Mouse (Mus musculus) neural tube, embryonic 13.5 days (tissue): ENCODE measurements at regions not wholly inside any gene's neighbourhood (a gene's known extent, or its start where the extent isn't known, plus 50 kb on each side); places are given as distances from the start of the nearest gene placed in this dataset.
"Not testable (repeated sequence)": the region's sequence is repeated elsewhere in the genome, so short reads cannot be mapped to it uniquely, and the experiment has no call there.

ENCODE experiments used
- ATAC-seq: fragments of 200-750 bp; cut with Nextera tagmentation; 2 replicates; pipeline ENCODE4 v1.8.0; 2017; ENCODE audit warnings: low read depth, mild to moderate bottlenecking, moderate TSS enrichment, moderate library complexity
- H3K27ac ChIP-seq: fragments of 300-500 bp; sonication (generic); replicated peaks from 2 replicates; pipeline ENCODE4 v1.5.1; 2015; ENCODE audit warnings: moderate library complexity, mild to moderate bottlenecking, inconsistent platforms
- H3K27me3 ChIP-seq: fragments of 300-500 bp; sonication (generic); 2 replicates; pipeline ENCODE4 v1.6.1; 2015; ENCODE audit warnings: mild to moderate bottlenecking, inconsistent platforms
- H3K36me3 ChIP-seq: fragments of 300-500 bp; sonication (generic); 2 replicates; pipeline ENCODE4 v1.6.1; 2015; ENCODE audit warnings: mild to moderate bottlenecking, inconsistent platforms
- H3K4me1 ChIP-seq: fragments of 300-500 bp; sonication (generic); replicated peaks from 2 replicates; pipeline ENCODE4 v1.6.1; 2015; ENCODE audit warnings: inconsistent platforms
- H3K4me2 ChIP-seq: fragments of 300-500 bp; sonication (generic); 2 replicates; pipeline ENCODE4 v1.6.1; 2015; ENCODE audit warnings: inconsistent platforms, mild to moderate bottlenecking, moderate library complexity
- H3K4me3 ChIP-seq: fragments of 300-500 bp; sonication (generic); 2 replicates; pipeline ENCODE4 v1.5.1; 2015; ENCODE audit warnings: mild to moderate bottlenecking, inconsistent platforms
- H3K9ac ChIP-seq: fragments of 300-500 bp; sonication (generic); 2 replicates; pipeline ENCODE4 v1.6.1; 2015; ENCODE audit warnings: moderate library complexity, mild to moderate bottlenecking, inconsistent platforms
- H3K9me3 ChIP-seq: fragments of 300-500 bp; sonication (generic); 2 replicates; pipeline ENCODE4 v1.6.1; 2016; ENCODE audit warnings: inconsistent platforms
- WGBS: fragments of 180-500 bp; shearing (Covaris S2); methylation state at CpG from one replicate; pipeline ENCODE4 v1.1.7; 2015; 5-methylcytosine and 5-hydroxymethylcytosine counted together

DNA sequence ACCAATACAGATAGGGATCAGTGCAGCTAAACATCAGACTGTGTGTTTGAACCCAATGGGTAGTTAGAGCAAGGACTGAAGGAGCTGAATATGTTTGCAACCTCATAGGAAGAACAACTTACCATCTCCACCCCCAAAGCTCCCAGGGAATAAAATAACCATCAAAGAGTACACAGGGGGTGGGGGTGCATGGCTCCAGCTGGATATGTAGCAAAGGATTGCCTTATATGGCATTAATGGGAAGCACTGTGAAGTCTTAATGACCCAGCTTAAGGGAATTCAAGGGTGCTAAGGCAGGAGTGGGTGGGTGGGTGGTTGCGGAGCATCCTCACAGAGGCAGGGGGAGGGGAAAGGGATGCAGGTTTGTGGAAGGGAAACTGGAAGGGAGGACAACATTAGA, 404.0 kb upstream of the Gm12887 start:
- H3K4me1 ChIP-seq = no peaks in the 10 kb centered on the region
- ATAC-seq = no peak
- no peaks in the 10 kb centered on the region for H3K36me3 ChIP-seq
- no peak overlapping the region for H3K4me3 ChIP-seq
- peaks cover 88% of the 10 kb centered on the region for H3K9me3 ChIP-seq
- H3K27ac ChIP-seq = no peak overlapping the region
- H3K9ac ChIP-seq = no peak overlapping the region
- 90% methylated on average over 1 of the region's 1 CpGs for WGBS
- no peak overlapping the region for H3K4me2 ChIP-seq
- H3K27me3 ChIP-seq = no peaks in the 10 kb centered on the region

DNA sequence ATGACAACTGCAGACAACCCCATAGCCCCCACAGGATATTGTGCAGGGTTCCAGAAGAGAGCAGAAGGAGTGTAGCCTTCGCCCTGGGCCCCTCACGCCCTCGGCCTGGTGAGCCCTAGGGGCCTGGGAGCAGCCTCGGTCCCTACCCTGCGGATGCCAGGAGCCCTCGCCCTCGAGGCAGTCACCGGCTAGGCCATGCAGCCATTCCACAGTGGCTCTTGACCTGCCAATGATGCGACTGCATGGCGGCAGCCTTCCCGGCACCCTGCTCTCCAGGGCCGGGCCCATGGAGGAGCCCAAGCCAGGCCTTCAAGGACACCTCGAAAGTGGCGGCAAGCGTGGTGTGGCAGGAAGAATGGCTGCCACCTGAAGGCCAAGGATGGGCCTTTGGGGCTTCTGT, 401.0 kb upstream of the Gm12887 start:
- ATAC-seq = no peak
- Histone ChIP-seq H3K4me2 (no peak overlapping the region), H3K36me3 (no peaks in the 10 kb centered on the region), H3K9me3 (peaks cover 92% of the 10 kb centered on the region), H3K27ac (no peak overlapping the region), H3K9ac (no peak overlapping the region), H3K4me3 (no peak overlapping the region), H3K27me3 (no peaks in the 10 kb centered on the region), H3K4me1 (no peaks in the 10 kb centered on the region)
- WGBS = 89% methylated on average over 15 of the region's 15 CpGs

DNA sequence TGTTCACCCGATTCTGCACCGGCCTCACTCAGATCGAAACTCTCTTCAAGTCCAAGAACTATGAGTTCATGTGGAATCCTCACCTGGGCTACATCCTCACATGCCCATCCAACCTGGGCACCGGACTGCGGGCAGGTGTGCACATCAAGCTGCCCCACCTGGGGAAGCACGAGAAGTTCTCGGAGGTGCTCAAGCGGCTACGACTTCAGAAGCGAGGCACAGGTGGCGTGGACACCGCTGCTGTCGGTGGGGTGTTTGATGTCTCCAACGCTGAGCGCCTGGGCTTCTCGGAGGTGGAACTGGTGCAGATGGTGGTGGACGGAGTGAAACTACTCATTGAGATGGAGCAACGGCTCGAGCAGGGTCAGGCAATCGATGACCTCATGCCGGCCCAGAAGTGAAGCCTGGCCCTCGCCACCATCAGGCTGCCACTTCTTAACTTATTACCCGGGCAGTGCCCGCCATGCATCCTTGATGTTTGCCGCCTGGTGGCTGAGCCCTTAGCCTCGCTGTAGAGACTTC, 387.1 kb upstream of the Gm12887 start:
- not testable (repeated sequence) for H3K9ac ChIP-seq, H3K27me3 ChIP-seq, H3K27ac ChIP-seq, H3K4me2 ChIP-seq, H3K36me3 ChIP-seq, H3K4me1 ChIP-seq, ATAC-seq, H3K4me3 ChIP-seq
- WGBS = 94% methylated on average over 26 of the region's 26 CpGs
- H3K9me3 ChIP-seq = peaks cover 73% of the 10 kb centered on the region

DNA sequence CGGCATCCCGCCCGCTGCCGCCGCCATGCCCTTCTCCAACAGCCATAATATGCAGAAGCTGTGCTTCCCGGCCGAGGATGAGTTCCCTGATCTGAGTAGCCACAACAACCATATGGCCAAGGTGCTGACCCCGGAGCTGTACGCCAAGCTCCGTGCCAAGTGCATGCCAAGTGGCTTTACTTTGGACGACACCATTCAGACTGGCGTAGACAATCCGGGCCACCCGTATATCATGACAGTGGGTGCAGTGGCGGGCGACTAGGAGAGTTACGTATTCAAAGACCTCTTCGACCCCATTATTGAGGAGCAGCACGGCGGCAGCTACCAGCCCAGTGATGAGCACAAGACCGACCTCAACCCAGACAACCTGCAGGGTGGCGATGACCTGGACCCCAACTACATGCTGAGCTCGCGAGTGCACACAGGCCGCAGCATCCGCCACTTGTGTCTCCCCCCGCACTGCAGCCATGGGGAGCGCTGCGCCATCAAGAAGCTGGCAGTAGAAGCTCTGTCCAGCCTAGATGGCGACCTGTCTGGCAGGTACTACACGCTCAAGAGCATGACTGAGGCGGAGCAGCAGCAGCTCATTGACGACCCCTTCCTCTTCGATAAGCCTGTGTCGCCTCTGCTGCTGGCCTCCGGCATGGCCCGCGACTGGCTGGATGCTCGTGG, 386.4 kb upstream of the Gm12887 start:
- peaks cover 73% of the 10 kb centered on the region for H3K9me3 ChIP-seq
- no peak overlapping the region for H3K4me2 ChIP-seq
- H3K36me3 ChIP-seq = no peaks in the 10 kb centered on the region
- no peaks in the 10 kb centered on the region for H3K4me1 ChIP-seq
- H3K27me3 ChIP-seq = no peaks in the 10 kb centered on the region
- H3K9ac ChIP-seq = no peak overlapping the region
- H3K4me3 ChIP-seq = no peak overlapping the region
- 95% methylated on average over 39 of the region's 39 CpGs for WGBS
- ATAC-seq = no peak
- no peak overlapping the region for H3K27ac ChIP-seq

- H3K27ac ChIP-seq = no peak overlapping the region
- no peak overlapping the region for H3K4me2 ChIP-seq
- H3K27me3 ChIP-seq = no peaks in the 10 kb centered on the region
- no peaks in the 10 kb centered on the region for H3K36me3 ChIP-seq
- H3K9ac ChIP-seq = no peak overlapping the region
- H3K4me3 ChIP-seq = no peak overlapping the region
- H3K9me3 ChIP-seq = peaks cover 63% of the 10 kb centered on the region
- ATAC-seq = no peak
- no peaks in the 10 kb centered on the region for H3K4me1 ChIP-seq
- WGBS = 76% methylated on average over 2 of the region's 2 CpGs
These were observed 364.8 kb upstream of the Gm12887 start for GRCm38 (mm10) chr4:121986741-121987140.

DNA sequence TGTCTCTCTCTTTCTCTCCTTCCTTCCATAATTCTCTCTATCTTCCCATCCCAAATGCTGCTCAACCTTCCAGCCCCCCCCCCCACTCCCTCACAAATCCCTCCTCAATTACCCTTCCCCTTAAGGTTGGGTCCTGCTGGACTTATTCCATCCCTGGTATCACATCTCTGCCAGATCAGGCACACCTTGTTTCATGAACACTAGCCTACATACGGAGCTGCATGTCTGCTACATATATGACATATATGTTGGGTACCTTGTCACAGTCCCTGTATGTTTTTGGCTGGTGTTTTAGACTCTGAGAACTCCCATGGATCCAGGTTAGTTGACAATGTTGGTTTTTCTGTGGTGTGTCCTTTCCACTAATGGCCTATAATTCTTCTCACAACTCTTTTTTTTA, 363.5 kb upstream of the Gm12887 start:
- Histone ChIP-seq H3K4me2 (no peak overlapping the region), H3K4me3 (no peak overlapping the region), H3K36me3 (no peaks in the 10 kb centered on the region), H3K4me1 (no peaks in the 10 kb centered on the region), H3K9ac (no peak overlapping the region), H3K27ac (no peak overlapping the region), H3K9me3 (peaks cover 63% of the 10 kb centered on the region), H3K27me3 (no peaks in the 10 kb centered on the region)
- no peak for ATAC-seq
- WGBS = 73% methylated on average over 1 of the region's 1 CpGs

GRCm38 (mm10) chr4:121975831-121976230, 353.9 kb upstream of the Gm12887 start:
- no peak for ATAC-seq
- H3K9me3 ChIP-seq = peaks cover 30% of the 10 kb centered on the region
- no peak overlapping the region for H3K27ac ChIP-seq
- no peaks in the 10 kb centered on the region for H3K4me1 ChIP-seq
- no peak overlapping the region for H3K9ac ChIP-seq
- H3K27me3 ChIP-seq = no peaks in the 10 kb centered on the region
- H3K4me2 ChIP-seq = no peak overlapping the region
- 83% methylated on average over 3 of the region's 3 CpGs for WGBS
- H3K4me3 ChIP-seq = no peak overlapping the region
- no peaks in the 10 kb centered on the region for H3K36me3 ChIP-seq
